Mouse (Mus musculus) CH12.LX (cell line): ENCODE results near the gene Ndufa8.

Source experiments
- CTCF ChIP-seq, 2 experiments: IDR thresholded peaks in 1 of 2; conservative IDR thresholded peaks in 1 of 2; 2 replicates each; pipeline ENCODE4 v1.5.1; 2011 to 2012; ENCODE audit warnings: low read depth in 2 of 2, low read length in 2 of 2, improper control_type of control experiment in 1 of 2, inconsistent platforms in 1 of 2, mild to moderate bottlenecking in 1 of 2, moderate library complexity in 1 of 2
- ELF1 ChIP-seq: IDR thresholded peaks from 2 replicates; pipeline ENCODE4 v1.6.1; 2014; ENCODE audit warnings: low read depth, mild to moderate bottlenecking, inconsistent platforms, low read length, improper control_type of control experiment
- HCFC1 ChIP-seq: IDR thresholded peaks from 2 replicates; pipeline ENCODE4 v1.6.1; 2012; ENCODE audit warnings: low read depth, mild to moderate bottlenecking, inconsistent platforms, low read length, improper control_type of control experiment
- MAFK ChIP-seq: IDR thresholded peaks from 2 replicates; pipeline ENCODE4 v1.6.1; 2011; ENCODE audit warnings: low read length, improper control_type of control experiment; ENCODE audit not compliant: insufficient replicate concordance
- MAX ChIP-seq: IDR thresholded peaks from 2 replicates; pipeline ENCODE4 v1.6.1; 2011; ENCODE audit warnings: low read length, improper control_type of control experiment
- MXI1 ChIP-seq: IDR thresholded peaks from 2 replicates; pipeline ENCODE4 v1.6.1; 2011; ENCODE audit warnings: mild to moderate bottlenecking, low read depth, low read length, improper control_type of control experiment
- POLR2A ChIP-seq: IDR thresholded peaks from 2 replicates; pipeline ENCODE4 v1.6.1; 2011; ENCODE audit warnings: low read depth, mild to moderate bottlenecking, improper control_type of control experiment, low read length
- POLR2AphosphoS2 ChIP-seq: IDR thresholded peaks from 2 replicates; pipeline ENCODE4 v1.6.1; 2011; ENCODE audit warnings: low read depth, low read length, improper control_type of control experiment
- RAD21 ChIP-seq: IDR thresholded peaks from 2 replicates; pipeline ENCODE4 v1.6.1; 2011; ENCODE audit warnings: low read depth, mild to moderate bottlenecking, low read length, improper control_type of control experiment, moderate library complexity
- USF1 ChIP-seq: IDR thresholded peaks from 2 replicates; pipeline ENCODE4 v1.6.1; 2014; ENCODE audit warnings: low read depth, mild to moderate bottlenecking, inconsistent platforms, low read length, improper control_type of control experiment
- USF2 ChIP-seq: conservative IDR thresholded peaks from 2 replicates; pipeline ENCODE4 v1.6.1; 2011; ENCODE audit warnings: low read depth, low read length, improper control_type of control experiment

DNA sequence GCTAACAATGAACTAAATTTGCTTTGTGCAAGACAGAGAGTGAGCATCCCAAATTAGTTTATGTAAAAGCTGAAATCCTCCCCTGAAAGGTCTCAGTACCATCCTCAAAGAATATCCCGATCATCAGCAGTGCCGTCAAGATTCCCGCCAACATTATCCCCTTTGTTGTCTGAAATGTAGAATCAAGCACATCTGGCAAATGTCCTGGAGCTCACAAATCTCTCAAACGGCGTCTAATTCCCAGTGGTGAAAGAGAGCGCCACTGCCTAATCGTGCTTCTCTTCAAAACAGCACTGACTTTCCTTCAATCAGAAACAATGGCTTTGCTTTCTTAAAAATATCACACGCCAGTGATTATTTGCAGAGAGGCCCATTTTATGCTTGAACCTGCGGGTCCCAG, 17.9 kb upstream of the Ndufa8 start:
- TF ChIP-seq USF2 (no peak), USF1 (no peak), MAX (no peak), ELF1 (no peak), POLR2A (no peak), RAD21 (no peak), MXI1 (no peak), POLR2AphosphoS2 (no peak), MAFK (no peak), CTCF (conservative IDR thresholded peaks at IDR 0.05 in 1 of 2, IDR thresholded peaks at IDR 0.05 in 1 of 2; ENCODE audit: low read depth in 2 of 2, low read length in 2 of 2) (no peak), HCFC1 (no peak)
